Mouse (Mus musculus) megakaryocyte, embryonic 14.5 days (primary cell): Measurements from ENCODE around the gene Stk35. TPM values are rescaled to one million over a fixed set of nuclear protein-coding genes. Genes with fewer than 3 reads are reported as not detected.
A peak's percentile ranks its signal among the peaks of the same experiment; 100 is the strongest.

Experiments used
- H3K27me3 ChIP-seq: replicated peaks from 2 replicates; pipeline ENCODE3; 2012; ENCODE audit warnings: inconsistent platforms
- H3K36me3 ChIP-seq: replicated peaks from 2 replicates; pipeline ENCODE3; 2012; ENCODE audit warnings: low read length, inconsistent platforms, mixed read lengths
- H3K4me1 ChIP-seq: 2 replicates; pipeline ENCODE4 v1.6.1; 2012; ENCODE audit warnings: inconsistent platforms
- H3K4me3 ChIP-seq: replicated peaks from 2 replicates; pipeline ENCODE3; 2012; ENCODE audit warnings: moderate library complexity, mild to moderate bottlenecking, inconsistent platforms
- H3K9me3 ChIP-seq: 2 replicates; pipeline ENCODE4 v1.6.1; 2012; ENCODE audit warnings: inconsistent platforms
- FLI1 ChIP-seq: IDR thresholded peaks from 2 replicates; pipeline ENCODE4 v1.6.1; 2012; ENCODE audit warnings: low read length, inconsistent platforms, mixed read lengths
- GATA1 ChIP-seq: IDR thresholded peaks from 3 replicates; pipeline ENCODE4 v1.6.1; 2012; ENCODE audit warnings: mixed read lengths, low read length, inconsistent platforms, borderline replicate concordance
- polyA plus RNA-seq: library from polyadenylated mRNA; stranded (reverse); fragments of >175 nt; gene quantifications from 2 replicates; pipeline ENCODE4 v1.2.3, GENCODE M21; 2012; ENCODE audit warnings: low replicate concordance; ENCODE audit not compliant: insufficient read depth

The Stk35 gene
- polyA plus RNA-seq: 1.8 and 4.7 TPM in 2 replicates

GRCm38 (mm10) chr2:129800271-129800903, at the start of gene Stk35:
TSS of gene Stk35 (plus strand) at chr2:129800517.
- H3K4me1 ChIP-seq: peaks cover 34% of the 10 kb centered on the region
- peak within 1 kb of the TSS; percentile 95 for H3K4me3 ChIP-seq
- TF ChIP-seq GATA1 (no peak), FLI1 (no peak)
- H3K27me3 ChIP-seq: no peaks in the 10 kb centered on the region
- peaks cover 30% of the 10 kb centered on the region for H3K36me3 ChIP-seq
- no peaks in the 10 kb centered on the region for H3K9me3 ChIP-seq

GRCm38 (mm10) chr2:129782046-129782445, 18.3 kb upstream of the Stk35 start:
- H3K27me3 ChIP-seq: peaks cover 4% of the 10 kb centered on the region
- TF ChIP-seq GATA1 (no peak), FLI1 (no peak)
- no peaks in the 10 kb centered on the region for H3K36me3 ChIP-seq
- H3K4me1 ChIP-seq: no peaks in the 10 kb centered on the region
- H3K9me3 ChIP-seq: no peaks in the 10 kb centered on the region
- H3K4me3 ChIP-seq: no peak overlapping the region

- H3K4me1 ChIP-seq: peaks cover 6% of the 10 kb centered on the region
- peaks cover 13% of the 10 kb centered on the region for H3K9me3 ChIP-seq
- no peaks in the 10 kb centered on the region for H3K36me3 ChIP-seq
- TF ChIP-seq FLI1 (no peak), GATA1 (no peak)
- no peak overlapping the region for H3K4me3 ChIP-seq
- peaks cover 7% of the 10 kb centered on the region for H3K27me3 ChIP-seq
Observed at GRCm38 (mm10) chr2:129796501-129796900, 3.8 kb upstream of the Stk35 start.

GRCm38 (mm10) chr2:129797709-129798108, 2.6 kb upstream of the Stk35 start:
- Histone ChIP-seq H3K36me3 (peaks cover 6% of the 10 kb centered on the region), H3K4me1 (peaks cover 18% of the 10 kb centered on the region), H3K27me3 (peaks cover 3% of the 10 kb centered on the region), H3K4me3 (no peak overlapping the region), H3K9me3 (peaks cover 13% of the 10 kb centered on the region)
- TF ChIP-seq FLI1 (no peak), GATA1 (no peak)

GRCm38 (mm10) chr2:129798410-129798809, 1.9 kb upstream of the Stk35 start:
- H3K9me3 ChIP-seq: peaks cover 13% of the 10 kb centered on the region
- no peak for TF ChIP-seq GATA1
- TF ChIP-seq FLI1: no peak
- H3K27me3 ChIP-seq: peaks cover 3% of the 10 kb centered on the region
- no peak overlapping the region for H3K4me3 ChIP-seq
- H3K36me3 ChIP-seq: peaks cover 14% of the 10 kb centered on the region
- peaks cover 25% of the 10 kb centered on the region for H3K4me1 ChIP-seq

- no peaks in the 10 kb centered on the region for H3K9me3 ChIP-seq
- TF ChIP-seq GATA1: no peak
- no peak for TF ChIP-seq FLI1
- H3K4me3 ChIP-seq: peak overlapping the region; percentile 95
- peaks cover 35% of the 10 kb centered on the region for H3K36me3 ChIP-seq
- peaks cover 38% of the 10 kb centered on the region for H3K4me1 ChIP-seq
- H3K27me3 ChIP-seq: no peaks in the 10 kb centered on the region
Observed at GRCm38 (mm10) chr2:129800904-129801230, 550 bp downstream of the Stk35 start.

- peak overlapping the region; percentile 95 for H3K4me3 ChIP-seq
- TF ChIP-seq FLI1 (no peak), GATA1 (no peak)
- peaks cover 41% of the 10 kb centered on the region for H3K36me3 ChIP-seq
- H3K4me1 ChIP-seq: peaks cover 43% of the 10 kb centered on the region
- H3K27me3 ChIP-seq: no peaks in the 10 kb centered on the region
- H3K9me3 ChIP-seq: no peaks in the 10 kb centered on the region
Observed at GRCm38 (mm10) chr2:129801231-129802029, 1.1 kb downstream of the Stk35 start.

- Histone ChIP-seq H3K9me3 (no peaks in the 10 kb centered on the region), H3K27me3 (no peaks in the 10 kb centered on the region), H3K4me3 (no peak overlapping the region), H3K36me3 (peaks cover 78% of the 10 kb centered on the region), H3K4me1 (peaks cover 47% of the 10 kb centered on the region)
- TF ChIP-seq GATA1 (no peak), FLI1 (no peak)
Observed at GRCm38 (mm10) chr2:129805486-129805885, 5.2 kb downstream of the Stk35 start.

- Histone ChIP-seq H3K9me3 (no peaks in the 10 kb centered on the region), H3K4me1 (peaks cover 53% of the 10 kb centered on the region), H3K27me3 (no peaks in the 10 kb centered on the region), H3K4me3 (no peak overlapping the region), H3K36me3 (peaks cover 88% of the 10 kb centered on the region)
- no peak for TF ChIP-seq GATA1
- no peak for TF ChIP-seq FLI1
Observed at GRCm38 (mm10) chr2:129806486-129806885, 6.2 kb downstream of the Stk35 start.

- Histone ChIP-seq H3K27me3 (no peaks in the 10 kb centered on the region), H3K36me3 (peaks cover 93% of the 10 kb centered on the region), H3K4me1 (peaks cover 38% of the 10 kb centered on the region), H3K9me3 (no peaks in the 10 kb centered on the region), H3K4me3 (no peak overlapping the region)
- TF ChIP-seq GATA1: no peak
- no peak for TF ChIP-seq FLI1
Observed at GRCm38 (mm10) chr2:129810563-129810962, 10.2 kb downstream of the Stk35 start.
